In the genomic region with DNA sequence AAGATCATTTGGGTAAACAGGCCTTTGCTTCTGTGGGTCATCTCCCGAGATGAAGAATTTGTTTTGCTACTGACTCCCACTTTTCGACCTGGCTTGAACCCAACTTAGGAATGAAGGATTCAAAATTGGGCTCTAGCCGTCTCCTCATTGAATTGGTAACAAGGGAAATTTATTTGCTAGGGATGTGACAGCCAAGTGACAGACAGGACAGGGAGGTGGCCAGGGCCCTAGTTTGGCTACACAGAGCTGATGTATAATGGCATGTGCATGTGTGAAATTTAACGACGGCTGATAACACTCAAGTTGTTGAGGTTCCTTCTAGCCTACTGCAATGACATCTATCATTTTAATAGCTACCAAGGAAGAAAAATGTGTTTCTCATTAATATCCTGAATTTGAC, we compare ENCODE assay signal across 25 mouse cellular contexts.
"Had no signal": no experiment of that assay in that cellular context is flagged by ENCODE, and none has a peak within 500 bp of the region (broad histone marks: within the 10 kb centered on the region; RNA-seq: fewer than 3 reads in every experiment).

No protein-coding gene starts in this region.

- H3K27ac ChIP-seq: layer of hippocampus, adult 2 months; limb, embryonic 10.5 days; limb, embryonic 13.5 days; liver, embryonic 12.5 days; liver, embryonic 15.5 days; lung, embryonic 15.5 days; midbrain, embryonic 12.5 days; midbrain, embryonic 15.5 days; neural tube, embryonic 12.5 days; neural tube, embryonic 15.5 days; stomach, postnatal 0 days had no signal

- H3K9ac ChIP-seq: limb, embryonic 13.5 days; liver, embryonic 12.5 days; liver, embryonic 15.5 days; lung, embryonic 15.5 days; midbrain, embryonic 12.5 days; midbrain, embryonic 15.5 days; neural tube, embryonic 12.5 days; neural tube, embryonic 15.5 days had no signal

- H3K27me3 ChIP-seq: limb, embryonic 13.5 days; liver, embryonic 12.5 days; liver, embryonic 15.5 days; lung, embryonic 15.5 days; megakaryocyte, embryonic 14.5 days; midbrain, embryonic 12.5 days; midbrain, embryonic 15.5 days; neural tube, embryonic 12.5 days; neural tube, embryonic 15.5 days had no signal

- H3K36me3 ChIP-seq: limb, embryonic 10.5 days; limb, embryonic 13.5 days; liver, embryonic 12.5 days; liver, embryonic 15.5 days; lung, embryonic 15.5 days; midbrain, embryonic 12.5 days; midbrain, embryonic 15.5 days; neural tube, embryonic 12.5 days; neural tube, embryonic 15.5 days had no signal

- H3K4me2 ChIP-seq: limb, embryonic 13.5 days; liver, embryonic 12.5 days; liver, embryonic 15.5 days; lung, embryonic 15.5 days; midbrain, embryonic 12.5 days; midbrain, embryonic 15.5 days; neural tube, embryonic 12.5 days; neural tube, embryonic 15.5 days had no signal

- DNase-seq: layer of hippocampus, adult 9-11 months; liver; lung, adult 18-20 months; lung, postnatal 10 days; lung, postnatal 36 days; right cerebral cortex, adult 18-20 months; right cerebral cortex, postnatal 14 days; right cerebral cortex, postnatal 4 days; thymus, adult 2 months; thymus, postnatal 14 days; thymus, postnatal 4 days had no signal

- H3K4me1 ChIP-seq: limb, embryonic 13.5 days; liver, embryonic 12.5 days; liver, embryonic 15.5 days; lung, embryonic 15.5 days; megakaryocyte, embryonic 14.5 days; midbrain, embryonic 12.5 days; midbrain, embryonic 15.5 days; neural tube, embryonic 12.5 days had no signal

- H3K9me3 ChIP-seq: limb, embryonic 10.5 days; limb, embryonic 13.5 days; liver, embryonic 15.5 days; lung, embryonic 15.5 days; midbrain, embryonic 12.5 days; midbrain, embryonic 15.5 days; neural tube, embryonic 12.5 days; neural tube, embryonic 15.5 days had no signal

- ATAC-seq: inflammation-experienced regulatory T-cells, adult 6 months; intestine, embryonic 16.5 days; liver, embryonic 12.5 days; midbrain, embryonic 15.5 days had no signal

- H3K4me3 ChIP-seq: layer of hippocampus, adult 2 months; limb, embryonic 10.5 days; limb, embryonic 13.5 days; liver, embryonic 12.5 days; liver, embryonic 15.5 days; lung, embryonic 15.5 days; megakaryocyte, embryonic 14.5 days; midbrain, embryonic 12.5 days; midbrain, embryonic 15.5 days; neural tube, embryonic 12.5 days; neural tube, embryonic 15.5 days had no signal
